Mouse (Mus musculus): ENCODE results near the gene Syt17.
A peak's percentile ranks its signal among the peaks of the same experiment; 100 is the strongest.
"Not testable (repeated sequence)": the region's sequence is repeated elsewhere in the genome, so short reads cannot be mapped to it uniquely, and the experiment has no call there.

Syt17 gene

DNA sequence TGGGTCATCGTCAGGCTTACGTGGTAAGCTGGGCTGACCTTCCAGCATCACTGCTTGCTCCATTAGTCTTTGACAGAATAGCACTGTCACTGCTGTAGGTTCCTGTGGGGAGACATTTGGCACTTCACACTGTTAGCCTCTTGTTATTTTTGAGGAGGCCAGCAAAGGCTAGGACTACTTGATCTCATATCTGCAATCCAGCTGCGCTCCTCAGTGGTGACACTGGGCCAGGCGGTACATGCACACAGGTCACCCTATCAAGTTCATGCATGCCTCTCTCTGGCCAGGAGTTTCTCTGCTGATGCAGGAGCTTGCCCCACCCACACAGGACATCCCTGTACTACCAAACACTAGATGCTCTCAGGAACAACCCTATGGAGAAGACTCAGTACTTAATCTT lies 71.4 kb downstream of the Syt17 start:
- DNase-seq, result no peak

DNA sequence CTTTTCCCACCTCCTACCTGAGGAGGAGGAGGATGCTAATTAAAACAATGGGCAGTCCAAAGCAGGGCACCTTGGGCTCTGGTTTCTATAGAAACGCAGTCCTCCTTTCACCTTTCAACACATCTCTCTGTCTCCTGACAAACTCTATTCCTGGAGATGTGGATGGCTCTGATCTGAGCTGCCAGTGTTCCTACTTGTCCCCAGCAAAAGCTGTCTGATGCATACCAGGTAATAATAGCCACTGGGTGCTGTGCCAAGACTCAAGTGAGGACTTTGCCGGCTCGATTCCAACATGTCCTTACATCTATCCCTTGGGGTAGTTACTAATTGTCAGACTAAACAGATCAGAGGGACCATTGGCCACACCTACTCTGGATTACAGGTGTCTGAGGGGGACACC lies 72.7 kb downstream of the Syt17 start:
- no peak for DNase-seq

DNA sequence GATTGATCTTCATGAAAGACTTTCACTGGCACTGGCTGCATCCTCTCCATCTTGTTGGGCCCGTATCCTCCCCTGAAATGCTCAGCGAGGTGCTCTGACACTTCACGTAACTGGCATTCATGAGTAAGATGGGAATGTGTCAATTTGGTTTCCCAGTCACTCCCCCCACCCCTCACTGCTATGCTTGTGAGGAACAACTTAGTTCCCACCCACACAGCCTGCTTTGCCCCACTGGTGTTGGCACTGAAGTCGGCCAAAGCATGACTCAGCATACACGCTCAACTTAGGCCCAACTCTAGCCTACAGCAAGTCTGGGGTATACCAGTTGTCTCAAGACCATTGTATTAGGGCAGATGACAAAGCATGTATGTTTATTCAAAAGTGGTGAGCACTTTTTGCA lies 76.7 kb downstream of the Syt17 start:
- no peak for DNase-seq

DNA sequence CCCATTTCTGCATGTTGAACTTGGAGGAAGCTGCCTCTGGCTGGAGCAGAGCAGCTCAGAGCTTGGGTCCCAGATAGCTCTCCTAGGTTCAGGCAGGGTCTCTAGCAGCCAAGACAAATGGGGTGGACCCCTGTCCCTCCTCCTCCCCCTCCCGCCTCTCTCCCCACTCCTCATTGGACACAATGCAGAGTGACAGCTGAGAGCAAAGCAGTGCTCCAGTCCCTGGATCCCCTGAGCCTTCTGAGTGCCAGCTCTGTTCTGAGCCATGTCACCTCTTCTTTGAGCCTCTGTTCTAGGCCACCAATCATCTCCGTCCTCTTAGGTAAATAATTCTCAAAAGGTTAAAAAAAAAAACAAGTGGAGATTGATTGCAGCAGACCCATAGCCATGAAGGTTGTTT lies 78.3 kb downstream of the Syt17 start:
- DNase-seq, result no peak

DNA sequence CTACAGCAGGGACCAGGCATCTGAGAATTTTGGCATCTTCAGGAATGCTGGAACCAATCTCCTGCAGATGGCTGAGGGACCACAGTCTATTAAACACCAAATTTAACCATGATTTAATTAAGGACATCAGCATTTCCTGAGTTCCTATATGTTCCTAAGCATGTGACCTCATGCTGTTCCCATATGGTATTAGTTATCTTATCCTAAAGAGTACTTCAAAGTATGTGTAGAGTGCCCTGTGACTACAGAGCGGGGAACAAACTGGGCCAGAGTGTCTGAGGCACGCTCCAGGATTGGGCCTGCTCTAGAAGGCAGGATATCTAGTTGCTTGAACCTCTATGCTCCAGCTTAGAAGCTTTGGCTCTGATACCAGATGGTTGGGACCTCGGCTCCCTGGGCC lies 82.1 kb downstream of the Syt17 start:
- no peak for DNase-seq

DNA sequence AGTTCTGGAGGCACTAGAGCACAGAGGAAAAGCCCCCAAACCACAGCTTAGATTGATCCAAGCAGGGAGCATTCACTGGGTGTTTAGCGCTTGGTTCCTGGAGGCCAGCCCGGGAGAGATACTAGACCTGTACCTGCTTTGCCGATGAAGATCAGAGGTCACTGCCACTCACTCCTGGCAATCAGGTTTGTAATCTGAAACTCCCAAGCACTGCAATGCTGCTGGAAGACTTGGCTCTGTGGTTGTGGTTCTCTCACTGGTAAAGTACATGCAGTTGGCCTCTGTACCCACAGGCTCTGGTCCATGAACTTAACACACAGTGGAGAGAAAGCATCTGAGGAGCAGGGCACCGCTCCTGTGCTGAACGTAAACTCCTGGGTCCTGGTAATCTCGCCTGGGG lies 82.8 kb downstream of the Syt17 start:
- no peak for DNase-seq

DNA sequence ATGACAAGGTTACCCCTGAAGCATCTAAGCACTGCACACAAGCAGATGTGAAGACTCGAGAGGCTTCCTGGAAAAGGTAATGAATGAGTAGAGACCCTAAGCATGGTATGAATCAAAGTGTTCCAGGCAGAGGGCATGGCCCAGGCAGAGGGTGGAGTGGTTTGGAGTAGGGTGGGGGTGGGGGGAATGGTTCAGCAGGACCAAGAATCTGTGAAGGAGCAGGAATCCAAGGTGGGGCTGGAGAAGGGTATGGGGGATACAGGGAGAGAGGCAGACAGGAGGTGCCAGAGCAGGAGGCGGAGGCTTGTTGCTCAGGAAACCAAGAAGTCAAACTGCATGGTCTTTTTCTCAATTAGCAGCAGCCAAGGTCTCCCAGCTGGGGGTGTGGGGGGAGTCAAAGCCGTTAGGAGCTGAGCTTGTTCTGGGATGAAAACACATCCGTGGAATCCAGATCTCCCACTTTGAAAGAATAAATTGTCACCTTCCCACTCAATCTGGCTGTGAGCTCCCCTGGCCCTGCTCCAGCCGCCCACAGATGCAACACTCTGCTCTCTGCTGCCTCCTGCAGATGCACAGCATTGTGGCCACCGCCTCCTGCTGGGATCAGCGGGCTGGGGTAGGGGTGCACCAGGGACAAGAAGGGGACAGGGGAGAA lies 83.5 kb downstream of the Syt17 start:
- peak; percentile 12 to 32 for DNase-seq

DNA sequence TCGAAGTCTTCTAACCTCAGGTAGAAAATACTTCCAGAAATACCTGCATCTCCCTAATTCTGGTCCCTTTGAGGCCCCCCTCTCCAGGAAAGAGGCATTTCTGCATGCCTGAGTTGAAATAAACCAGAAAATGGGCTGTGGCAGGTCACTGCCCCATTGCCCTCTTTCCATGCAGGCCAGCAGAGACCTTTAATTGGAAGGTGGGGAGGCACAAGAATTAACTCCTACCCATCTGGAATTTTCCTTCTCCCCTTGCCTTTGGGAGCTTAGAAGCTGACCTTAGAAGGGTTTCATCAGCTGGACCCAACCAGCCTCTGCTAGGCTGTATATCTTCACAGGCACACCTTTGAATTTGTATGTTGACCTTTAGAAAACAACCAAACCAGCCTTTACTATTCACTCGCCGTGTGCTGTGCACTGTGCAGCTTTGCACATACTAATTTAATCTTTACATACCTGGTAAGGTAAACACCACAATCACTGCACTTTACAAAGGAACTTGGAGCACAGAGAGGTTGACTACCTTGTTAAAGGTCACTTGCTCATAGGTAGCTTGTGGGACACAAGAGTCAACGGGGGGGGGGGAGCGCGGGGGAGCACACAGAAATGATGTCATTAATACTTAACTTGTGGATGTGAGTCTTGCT lies 84.3 kb downstream of the Syt17 start:
- no peak for DNase-seq

DNA sequence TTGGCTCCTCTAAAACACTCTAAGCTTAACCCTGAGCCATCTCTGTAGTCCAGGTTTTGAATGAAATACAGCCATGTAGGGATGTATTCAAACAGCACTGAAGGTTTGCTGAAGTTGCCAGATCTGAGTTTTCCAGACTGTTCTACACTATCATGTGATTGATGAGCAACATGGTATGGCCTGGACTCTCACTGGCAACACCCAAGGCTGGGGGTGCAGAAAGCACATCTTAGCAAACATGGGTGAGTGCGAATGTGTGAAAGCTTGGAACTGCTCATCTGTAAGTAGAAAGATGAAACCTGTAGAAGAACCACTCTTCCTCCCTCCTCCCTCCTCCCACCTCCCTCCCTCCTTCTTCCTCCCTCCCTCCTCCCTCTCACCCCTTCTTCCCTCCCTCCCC lies 85.1 kb downstream of the Syt17 start:
- no peak for DNase-seq

DNA sequence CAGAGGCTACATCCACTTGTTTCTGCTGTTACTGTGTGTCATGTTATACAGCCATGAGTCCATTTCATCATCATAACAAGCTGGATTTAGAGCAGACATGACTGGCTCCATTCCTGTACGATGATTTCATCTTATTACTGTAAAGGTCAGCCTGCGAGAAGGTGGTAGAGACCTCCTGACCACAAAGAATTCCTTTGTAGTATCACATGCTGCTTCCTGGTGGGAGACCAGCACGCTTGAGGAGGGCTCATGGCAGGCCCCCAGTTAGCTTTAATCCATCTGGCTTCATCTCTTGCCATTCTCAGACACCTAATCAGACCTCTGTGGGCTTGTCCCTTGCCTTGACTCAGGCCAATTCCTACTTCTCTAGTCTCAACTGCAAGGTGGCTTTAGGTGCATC lies 85.8 kb downstream of the Syt17 start:
- no peak for DNase-seq

DNA sequence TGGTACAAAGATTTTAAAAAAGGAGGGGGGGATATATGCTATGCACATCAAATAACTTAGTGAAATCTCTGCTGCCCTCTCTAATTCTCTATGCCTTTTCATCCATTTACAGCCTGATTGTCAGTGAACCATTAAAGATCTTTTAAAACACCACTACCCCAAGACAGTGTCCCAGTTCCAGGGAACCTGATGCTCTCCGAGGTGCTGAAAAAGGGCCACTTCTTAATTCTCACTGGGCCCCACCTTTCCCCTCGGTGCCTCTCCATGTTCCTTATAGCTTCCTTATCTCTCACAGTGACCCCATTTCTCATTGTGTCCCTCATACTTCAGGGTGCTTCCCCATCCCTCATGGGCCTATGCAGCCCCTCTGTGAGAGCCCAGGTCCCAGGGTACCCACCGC lies 89.0 kb downstream of the Syt17 start:
- DNase-seq, result no peak

DNA sequence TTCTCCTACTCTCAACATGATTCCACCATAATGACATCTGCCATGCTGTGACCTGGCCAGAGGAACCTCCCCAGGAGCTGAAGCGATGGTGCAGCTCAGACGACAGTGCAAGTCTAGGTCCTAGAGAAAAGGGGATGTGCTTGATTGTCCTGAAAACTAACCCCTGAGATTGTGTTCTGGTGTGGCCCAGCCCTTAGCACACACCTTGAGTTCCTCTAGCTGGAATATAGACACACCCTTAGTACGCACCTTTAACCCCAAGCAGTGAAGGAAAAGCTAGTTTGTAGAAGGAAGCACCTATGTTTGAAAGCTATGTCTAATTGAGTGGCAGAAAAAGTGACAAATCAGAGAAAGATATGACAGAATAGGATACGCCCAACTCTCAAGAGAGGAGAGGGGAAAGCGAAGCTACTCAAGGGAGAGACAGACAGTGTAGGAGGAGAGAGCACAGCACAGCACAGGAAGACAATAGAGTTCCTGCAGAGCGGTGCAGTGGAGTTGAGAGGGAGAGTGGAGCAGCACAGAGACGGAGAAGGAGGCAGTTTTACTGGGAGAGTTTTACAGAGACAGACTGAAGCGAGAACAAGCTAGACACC lies 91.5 kb downstream of the Syt17 start:
- not testable (repeated sequence) for DNase-seq

DNA sequence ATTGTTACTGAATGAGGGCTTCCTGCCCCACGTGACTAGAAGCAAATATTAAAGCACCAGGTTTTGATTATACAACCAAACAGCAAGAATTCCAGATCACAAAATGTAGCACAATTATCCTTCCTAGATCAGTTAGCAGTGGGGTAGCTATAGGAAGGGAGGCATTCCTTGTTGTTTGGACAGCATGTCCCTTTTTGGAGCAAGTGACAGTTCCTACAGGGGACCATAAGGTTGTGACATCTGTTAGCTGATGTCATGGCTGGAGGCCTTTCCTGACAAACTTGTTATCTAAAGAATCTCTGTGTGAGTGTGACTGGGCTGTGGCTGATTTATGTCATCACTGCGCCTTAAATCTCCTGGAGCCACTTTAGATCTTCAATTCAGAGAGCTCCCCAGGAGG lies 97.2 kb downstream of the Syt17 start:
- DNase-seq, result peak; percentile 10 to 15

DNA sequence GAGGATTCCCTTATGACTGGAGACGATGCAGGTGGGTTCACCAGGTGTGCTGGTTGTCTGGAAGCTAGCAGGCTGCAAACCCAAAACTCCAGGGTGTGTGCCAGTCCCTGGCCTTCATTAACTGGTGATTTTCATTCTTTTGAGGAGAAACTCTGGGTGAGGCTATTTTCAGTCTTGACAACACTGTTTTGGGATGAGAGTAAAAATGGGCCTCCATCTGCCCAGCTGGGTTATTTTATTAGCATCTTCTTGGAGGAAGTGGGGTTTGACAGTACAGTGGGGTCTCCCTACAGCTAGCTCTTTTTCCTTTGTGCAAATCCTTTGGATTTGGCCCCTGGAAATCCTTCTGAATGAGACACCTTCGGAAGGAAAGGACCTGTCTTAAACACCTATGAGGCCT lies 101.1 kb downstream of the Syt17 start:
- DNase-seq, result no peak

DNA sequence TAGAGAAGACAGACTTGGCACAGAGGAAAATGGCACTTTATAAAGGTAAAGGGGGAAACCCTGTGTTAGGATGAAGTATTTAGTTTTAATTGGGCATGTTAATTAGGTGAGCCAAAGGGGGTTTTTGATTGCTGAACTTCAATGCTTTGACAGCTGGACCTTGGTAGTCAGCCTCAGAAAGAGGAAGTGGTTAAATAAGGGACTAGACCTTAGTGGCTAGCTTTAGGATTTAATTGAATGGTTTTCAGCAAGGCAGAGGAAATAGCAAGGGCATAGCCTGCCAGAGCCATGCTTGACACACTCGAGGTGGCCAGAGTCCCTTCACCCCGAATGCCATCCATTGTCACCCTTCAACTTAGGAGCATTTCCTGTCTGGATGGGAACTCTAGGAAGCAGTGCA lies 101.6 kb downstream of the Syt17 start:
- DNase-seq, result no peak

DNA sequence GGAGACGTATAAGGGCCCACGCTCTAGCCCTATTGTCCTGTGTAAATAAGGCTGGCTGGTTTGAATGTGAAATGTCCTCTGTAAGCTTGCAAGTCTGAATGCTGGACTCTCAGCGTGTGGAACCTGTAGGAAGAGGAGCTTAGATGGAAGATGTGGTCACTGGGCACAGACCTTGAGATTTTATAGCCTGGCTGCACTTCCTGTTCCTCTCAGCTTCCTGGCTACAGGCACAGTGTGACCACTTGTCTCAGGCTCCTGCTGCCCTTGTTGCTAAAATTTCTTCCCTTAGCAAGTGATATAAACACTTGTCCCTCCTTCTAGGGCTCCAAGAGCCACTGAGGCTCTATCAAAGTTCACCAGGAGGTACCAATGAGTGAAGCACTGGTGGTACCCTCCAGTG lies 102.6 kb downstream of the Syt17 start:
- no peak for DNase-seq

DNA sequence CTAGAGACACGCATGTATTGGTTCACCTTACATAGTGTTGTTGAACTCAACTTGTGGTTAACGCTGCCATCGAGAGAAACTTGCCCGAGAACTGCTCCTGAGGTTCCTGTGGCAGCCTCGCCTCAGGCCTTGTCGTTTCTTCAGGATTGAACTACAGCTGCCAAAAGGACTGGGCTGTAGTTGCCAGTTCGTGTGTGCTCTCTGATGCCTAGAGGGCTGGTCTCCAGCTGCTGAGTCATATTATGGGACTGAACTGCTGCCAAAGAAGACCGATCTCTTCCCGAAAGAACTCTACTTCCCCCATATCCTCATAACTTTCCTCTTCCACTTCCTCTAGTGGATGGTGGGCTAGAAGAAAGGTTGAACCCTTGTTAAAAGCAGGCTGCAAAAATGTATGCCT lies 103.3 kb downstream of the Syt17 start:
- no peak for DNase-seq

Data from cerebellum, postnatal 25 days (tissue).